Mouse (Mus musculus) MEL (cell line): ENCODE data around the gene Zfp335. TPM values are rescaled to one million over a fixed set of nuclear protein-coding genes. Genes with fewer than 3 reads are reported as not detected.

Source experiments
- DNase-seq: peaks from one replicate; pipeline ENCODE4 v3.0.0; 2011; ENCODE audit warnings: low read depth, low spot score
- H3K27ac ChIP-seq: 2 replicates; pipeline ENCODE4 v1.5.1; 2012; ENCODE audit warnings: low read depth, mild to moderate bottlenecking, control low read depth, low read length, moderate library complexity; ENCODE audit not compliant: control insufficient read depth
- H3K27me3 ChIP-seq, 2 experiments: fragments of 150-350 bp in 1 of 2; sonication (generic) in 1 of 2; 2 replicates each; pipeline ENCODE4 v1.6.1; 2012; ENCODE audit warnings: low read length in 2 of 2, mild to moderate bottlenecking in 2 of 2, improper control_type of control experiment in 1 of 2, moderate library complexity in 1 of 2; ENCODE audit not compliant: insufficient read depth in 2 of 2, control insufficient read depth in 1 of 2
- H3K36me3 ChIP-seq, 2 experiments: 2 replicates each; pipeline ENCODE4 v1.6.1; 2012 to 2014; ENCODE audit warnings: low read length in 2 of 2, improper control_type of control experiment in 1 of 2, inconsistent platforms in 1 of 2, mild to moderate bottlenecking in 1 of 2; ENCODE audit not compliant: insufficient read depth in 2 of 2, control insufficient read depth in 1 of 2
- H3K4me1 ChIP-seq, 2 experiments: fragments of 150-350 bp in 1 of 2; sonication (generic) in 1 of 2; 2 replicates each; pipeline ENCODE4 v1.6.1; 2012; ENCODE audit warnings: low read length in 2 of 2, improper control_type of control experiment in 1 of 2, mild to moderate bottlenecking in 1 of 2; ENCODE audit not compliant: insufficient read depth in 2 of 2, control insufficient read depth in 1 of 2
- H3K4me3 ChIP-seq, 2 experiments: fragments of 150-350 bp in 1 of 2; sonication (generic) in 1 of 2; 2 replicates each; pipeline ENCODE4 v1.5.1; 2012; ENCODE audit warnings: low read depth in 2 of 2, low read length in 2 of 2, mild to moderate bottlenecking in 2 of 2, moderate library complexity in 2 of 2, control low read depth in 1 of 2, improper control_type of control experiment in 1 of 2; ENCODE audit not compliant: control insufficient read depth in 1 of 2, insufficient read depth in 1 of 2
- H3K79me2 ChIP-seq: 2 replicates; pipeline ENCODE4 v1.6.1; 2012; ENCODE audit warnings: mild to moderate bottlenecking, low read length, moderate library complexity; ENCODE audit not compliant: control insufficient read depth, poor library complexity, insufficient read depth
- H3K9ac ChIP-seq: 2 replicates; pipeline ENCODE4 v1.6.1; 2012; ENCODE audit warnings: low read depth, mild to moderate bottlenecking, control low read depth, low read length, moderate library complexity; ENCODE audit not compliant: control insufficient read depth, poor library complexity, severe bottlenecking
- H3K9me3 ChIP-seq: fragments of 150-350 bp; sonication (generic); replicated peaks from 2 replicates; pipeline ENCODE4 v1.6.1; 2012; ENCODE audit warnings: mild to moderate bottlenecking, low read length, improper control_type of control experiment, moderate library complexity; ENCODE audit not compliant: insufficient read depth
- BHLHE40 ChIP-seq: IDR thresholded peaks from 2 replicates; pipeline ENCODE4 v1.6.1; 2012; ENCODE audit warnings: low read depth, mild to moderate bottlenecking, inconsistent platforms, low read length, improper control_type of control experiment, borderline replicate concordance
- E2F4 ChIP-seq: IDR thresholded peaks from 2 replicates; pipeline ENCODE4 v1.6.1; 2011; ENCODE audit warnings: low read depth, low read length, improper control_type of control experiment, borderline replicate concordance
- ETS1 ChIP-seq: IDR thresholded peaks from 2 replicates; pipeline ENCODE4 v1.6.1; 2012; ENCODE audit warnings: low read depth, mild to moderate bottlenecking, inconsistent platforms, low read length, improper control_type of control experiment, moderate library complexity
- GATA1 ChIP-seq: IDR thresholded peaks from 2 replicates; pipeline ENCODE4 v1.6.1; 2011; ENCODE audit warnings: low read depth, low read length, improper control_type of control experiment
- HCFC1 ChIP-seq: IDR thresholded peaks from 2 replicates; pipeline ENCODE4 v1.6.1; 2012; ENCODE audit warnings: low read depth, mild to moderate bottlenecking, inconsistent platforms, low read length, improper control_type of control experiment, moderate library complexity
- JUND ChIP-seq: IDR thresholded peaks from 2 replicates; pipeline ENCODE4 v1.6.1; 2011; ENCODE audit warnings: low read depth, mild to moderate bottlenecking, improper control_type of control experiment, low read length
- MAFK ChIP-seq: IDR thresholded peaks from 2 replicates; pipeline ENCODE4 v1.6.1; 2011; ENCODE audit warnings: low read depth, mild to moderate bottlenecking, low read length, improper control_type of control experiment, borderline replicate concordance
- MEF2A ChIP-seq: IDR thresholded peaks from 2 replicates; pipeline ENCODE4 v1.6.1; 2014; ENCODE audit warnings: low read depth, mild to moderate bottlenecking, inconsistent platforms, low read length, improper control_type of control experiment; ENCODE audit not compliant: poor library complexity, insufficient replicate concordance, severe bottlenecking; ENCODE audit errors: extremely low read depth
- MYB ChIP-seq: IDR thresholded peaks from 2 replicates; pipeline ENCODE4 v1.6.1; 2011; ENCODE audit warnings: mild to moderate bottlenecking, low read depth, low read length, improper control_type of control experiment
- NELFE ChIP-seq: IDR thresholded peaks from 2 replicates; pipeline ENCODE4 v1.6.1; 2011; ENCODE audit warnings: low read depth, low read length, improper control_type of control experiment
- NRF1 ChIP-seq: IDR thresholded peaks from 2 replicates; pipeline ENCODE4 v1.6.1; 2014; ENCODE audit warnings: low read depth, mild to moderate bottlenecking, inconsistent platforms, low read length, improper control_type of control experiment, moderate library complexity; ENCODE audit not compliant: poor library complexity, insufficient read depth, severe bottlenecking
- POLR2A ChIP-seq, 2 experiments: IDR thresholded peaks; 2 replicates each; pipeline ENCODE4 v1.6.1; 2011 to 2012; ENCODE audit warnings: low read length in 2 of 2, mild to moderate bottlenecking in 2 of 2, control low read depth in 1 of 2, improper control_type of control experiment in 1 of 2, low read depth in 1 of 2, moderate library complexity in 1 of 2; ENCODE audit not compliant: control insufficient read depth in 1 of 2, insufficient read depth in 1 of 2, poor library complexity in 1 of 2
- POLR2AphosphoS5 ChIP-seq: IDR thresholded peaks from 2 replicates; pipeline ENCODE4 v1.6.1; 2012; ENCODE audit warnings: low read depth, borderline replicate concordance, mild to moderate bottlenecking, inconsistent platforms, low read length, moderate library complexity, mixed read lengths
- RCOR1 ChIP-seq: IDR thresholded peaks from 2 replicates; pipeline ENCODE4 v1.6.1; 2012; ENCODE audit warnings: low read depth, mild to moderate bottlenecking, inconsistent platforms, low read length, improper control_type of control experiment
- TAL1 ChIP-seq: IDR thresholded peaks from 2 replicates; pipeline ENCODE4 v1.6.1; 2012; ENCODE audit warnings: mild to moderate bottlenecking, inconsistent platforms, low read length, moderate library complexity, mixed read lengths
- TCF12 ChIP-seq: IDR thresholded peaks from 2 replicates; pipeline ENCODE4 v1.6.1; 2014; ENCODE audit warnings: low read depth, mild to moderate bottlenecking, inconsistent platforms, low read length, improper control_type of control experiment, moderate library complexity
- UBTF ChIP-seq: IDR thresholded peaks from 2 replicates; pipeline ENCODE4 v1.6.1; 2012; ENCODE audit warnings: low read depth, mild to moderate bottlenecking, inconsistent platforms, low read length, improper control_type of control experiment, moderate library complexity, borderline replicate concordance; ENCODE audit not compliant: insufficient read depth
- USF1 ChIP-seq: IDR thresholded peaks from 2 replicates; pipeline ENCODE4 v1.6.1; 2014; ENCODE audit warnings: low read depth, mild to moderate bottlenecking, inconsistent platforms, low read length, improper control_type of control experiment, moderate library complexity
- ZC3H11A ChIP-seq: IDR thresholded peaks from 2 replicates; pipeline ENCODE4 v1.6.1; 2012; ENCODE audit warnings: low read depth, mild to moderate bottlenecking, inconsistent platforms, low read length, improper control_type of control experiment
- ZMIZ1 ChIP-seq: IDR thresholded peaks from 2 replicates; pipeline ENCODE4 v1.6.1; 2012; ENCODE audit warnings: low read depth, mild to moderate bottlenecking, inconsistent platforms, low read length, improper control_type of control experiment, moderate library complexity
- polyA plus RNA-seq, 2 experiments: library from polyadenylated mRNA; stranded (reverse) in 1 of 2; unstranded in 1 of 2; fragments of >175 nt in 1 of 2; fragments of >200 nt in 1 of 2; gene quantifications; 2 replicates each; pipeline versions ENCODE4 v1.2.1 to v1.2.4; 2012; ENCODE audit warnings: low replicate concordance in 2 of 2, low read depth in 1 of 2; ENCODE audit not compliant: insufficient read length in 2 of 2, insufficient read depth in 1 of 2, missing spikeins in 1 of 2
- total RNA-seq: library from RNA; depleted of rRNA; stranded (reverse); fragments of 300-350 nt; gene quantifications from 2 replicates; pipeline ENCODE4 v1.2.3, GENCODE M21; 2012

Gene Zfp335
- total and polyA plus RNA-seq, 3 experiments, result 12.6 to 24.1 TPM; not detected in 1

- no peaks in the 10 kb centered on the region for H3K79me2 ChIP-seq
- H3K4me1 ChIP-seq, result no peaks in the 10 kb centered on the region
- no peak for TF ChIP-seq POLR2A (IDR thresholded peaks at IDR 0.05; ENCODE audit: control insufficient read depth in 1 of 2, insufficient read depth in 1 of 2, low read depth in 1 of 2, low read length in 2 of 2, poor library complexity in 1 of 2)
- no peak for TF ChIP-seq ETS1
- TF ChIP-seq ZMIZ1, result no peak
- no peak for TF ChIP-seq NELFE
- DNase-seq, result no peak
- H3K27me3 ChIP-seq, result no peaks in the 10 kb centered on the region
- no peak overlapping the region for H3K27ac ChIP-seq
- H3K9me3 ChIP-seq, result no peaks in the 10 kb centered on the region
- no peak overlapping the region for H3K9ac ChIP-seq
- peaks cover 0 to 3% of the 10 kb centered on the region in 2 experiments; a peak in 1 of 4 replicates for H3K36me3 ChIP-seq
- H3K4me3 ChIP-seq, result no peak overlapping the region
Measured at GRCm38 (mm10) chr2:164895885-164896284, 15.7 kb downstream of the Zfp335 start.

- Histone ChIP-seq H3K9ac (no peak overlapping the region), H3K27me3 (no peaks in the 10 kb centered on the region), H3K9me3 (no peaks in the 10 kb centered on the region), H3K4me3 (no peak overlapping the region), H3K79me2 (no peaks in the 10 kb centered on the region), H3K36me3 (peaks cover 0 to 3% of the 10 kb centered on the region in 2 experiments; a peak in 1 of 4 replicates), H3K4me1 (no peaks in the 10 kb centered on the region), H3K27ac (no peak overlapping the region)
- DNase-seq, result no peak
- TF ChIP-seq UBTF (no peak), GATA1 (no peak), TCF12 (no peak), POLR2AphosphoS5 (no peak), MYB (no peak), NRF1 (no peak), MAFK (no peak), MEF2A (no peak), BHLHE40 (no peak), E2F4 (no peak), HCFC1 (no peak), ZMIZ1 (no peak), USF1 (no peak), ZC3H11A (no peak), TAL1 (no peak), RCOR1 (no peak), JUND (no peak)
Measured at GRCm38 (mm10) chr2:164894644-164895043, 16.9 kb downstream of the Zfp335 start.
